Mouse (Mus musculus): ENCODE measurements around the gene Ptpro.

The Ptpro gene

GRCm38 (mm10) chr6:137292421-137292820 lies 40.3 kb downstream of the Ptpro start:
- no peak for DNase-seq (ENCODE audit: low spot score in 2 of 2)

DNA sequence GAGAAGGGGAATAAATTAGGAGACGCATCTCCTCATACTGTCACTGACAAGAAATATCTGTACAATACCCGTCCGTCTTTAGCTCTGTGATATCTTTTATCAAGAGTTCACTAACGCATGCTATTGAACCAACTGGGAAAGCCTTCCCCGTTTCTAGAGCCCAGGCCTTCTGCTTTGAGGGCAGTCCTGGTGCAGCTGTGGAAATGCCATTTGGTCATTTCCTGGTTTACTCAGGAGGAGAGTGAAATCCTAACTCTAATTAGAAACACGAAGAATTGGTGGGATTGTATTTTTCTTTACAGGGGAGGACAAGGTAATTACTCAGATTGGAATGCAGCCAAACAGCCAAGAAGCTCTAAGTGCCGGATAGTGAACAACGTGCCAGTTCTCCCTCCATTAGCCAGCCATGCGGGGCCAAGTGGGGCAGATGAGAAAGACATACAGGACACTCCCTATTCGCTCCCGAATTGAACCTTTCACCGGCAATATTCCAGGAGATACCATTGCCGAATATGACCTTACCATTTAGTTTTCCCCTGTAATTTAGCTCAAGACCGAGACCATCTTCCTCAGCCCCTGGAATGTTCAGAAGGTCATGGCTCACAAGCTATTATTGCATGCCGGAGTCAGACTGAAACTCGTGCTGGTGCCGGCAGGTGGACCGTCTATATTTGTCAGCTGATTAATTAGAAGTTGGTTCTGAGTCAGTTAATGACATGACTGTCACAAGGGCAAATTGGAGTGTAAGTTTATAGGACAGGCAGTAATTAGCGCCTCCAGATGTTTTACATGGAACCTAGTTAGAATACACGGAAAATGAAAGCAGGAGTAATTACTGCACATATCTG lies 43.1 kb downstream of the Ptpro start:
- DNase-seq (ENCODE audit: low spot score in 2 of 2), result no peak

DNA sequence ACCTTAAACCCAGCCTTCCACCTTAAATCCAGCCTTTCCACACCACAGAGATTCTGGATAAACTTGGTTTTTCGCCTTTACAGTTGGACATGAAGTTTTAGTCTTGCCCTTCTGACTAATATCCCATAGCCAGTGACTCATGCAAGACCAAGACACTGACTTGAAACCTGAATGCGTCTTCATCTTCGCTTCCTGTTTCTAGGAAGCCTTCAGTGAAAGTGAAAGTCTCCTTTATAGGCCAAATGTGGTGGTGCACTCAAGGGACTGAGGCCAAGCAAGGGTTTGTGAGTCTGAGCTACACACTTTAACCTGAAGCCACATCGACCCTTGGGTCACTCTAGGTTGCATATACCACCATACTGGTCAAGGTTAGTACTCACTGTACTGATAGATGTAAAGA lies 50.4 kb downstream of the Ptpro start:
- DNase-seq (ENCODE audit: low spot score in 2 of 2), result no peak

- DNase-seq (ENCODE audit: low spot score in 2 of 2), result no peak
Observed at GRCm38 (mm10) chr6:137303824-137304223, 51.7 kb downstream of the Ptpro start.

DNA sequence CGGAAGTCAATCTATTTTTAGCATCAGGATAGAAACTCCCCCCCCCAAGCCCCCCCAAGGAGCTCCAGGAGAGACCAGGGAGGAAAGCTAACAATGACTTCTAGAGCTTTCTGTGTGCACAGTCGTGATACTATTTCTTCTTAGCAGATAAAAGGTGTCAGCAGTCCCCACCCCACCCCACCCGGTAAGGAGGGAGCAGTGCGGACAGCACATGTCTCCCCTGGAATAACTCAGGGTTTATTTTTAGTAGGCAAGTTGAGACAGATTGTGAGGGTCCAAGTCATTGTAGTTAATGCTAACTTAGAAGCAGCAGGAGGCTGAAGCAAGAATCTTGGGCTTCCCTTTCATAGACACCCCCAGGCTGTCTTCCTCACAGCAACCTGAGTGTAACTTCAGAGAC lies 63.1 kb downstream of the Ptpro start:
- no peak for DNase-seq (ENCODE audit: low spot score in 2 of 2)

DNA sequence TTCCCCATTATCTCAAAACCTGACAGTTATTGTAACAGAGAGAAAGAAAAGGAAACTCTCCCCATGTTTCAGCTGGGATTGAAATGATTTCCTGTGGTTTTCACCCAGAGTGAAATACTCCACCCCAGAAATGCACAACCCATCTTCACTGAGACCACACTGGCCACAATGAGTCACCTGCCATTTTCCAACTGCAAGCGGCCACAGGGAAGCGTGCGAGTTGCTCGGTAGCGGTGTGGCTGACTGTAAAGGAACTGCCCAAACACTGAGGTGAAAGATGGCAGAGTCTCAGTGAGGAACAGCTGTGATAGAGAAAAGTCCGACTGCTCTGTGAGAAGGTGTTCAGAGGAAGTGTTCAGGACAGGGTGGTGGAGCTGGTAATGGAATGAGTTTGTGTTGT lies 64.2 kb downstream of the Ptpro start:
- no peak for DNase-seq (ENCODE audit: low spot score in 2 of 2)

- DNase-seq (ENCODE audit: low spot score in 2 of 2), result no peak
Observed at GRCm38 (mm10) chr6:137317509-137317908, 65.4 kb downstream of the Ptpro start.

- no peak for DNase-seq (ENCODE audit: low spot score in 2 of 2)
Observed at GRCm38 (mm10) chr6:137318242-137318861, 66.2 kb downstream of the Ptpro start.

GRCm38 (mm10) chr6:137319658-137320057 lies 67.5 kb downstream of the Ptpro start:
- no peak for DNase-seq (ENCODE audit: low spot score in 2 of 2)

DNA sequence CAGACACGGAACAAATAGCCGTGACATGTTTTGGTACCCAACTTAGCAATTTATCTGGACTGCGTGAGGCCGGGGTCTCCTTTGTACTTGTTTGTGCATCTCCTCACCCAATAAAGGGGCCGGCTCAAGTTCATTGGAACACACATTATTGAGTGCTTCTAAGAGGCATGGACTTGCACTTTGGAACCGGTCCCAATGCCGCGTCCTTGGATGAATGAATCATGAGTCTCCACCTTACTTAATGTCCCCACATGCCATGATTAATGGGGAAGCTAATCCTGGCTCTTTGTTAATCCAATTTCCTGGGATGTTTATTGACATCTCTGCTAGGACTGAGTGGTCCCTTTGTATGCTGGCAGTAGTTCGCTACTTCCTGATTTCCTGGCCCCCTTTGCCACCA lies 75.6 kb downstream of the Ptpro start:
- DNase-seq (ENCODE audit: low spot score in 2 of 2), result no peak

GRCm38 (mm10) chr6:137328228-137328627 lies 76.1 kb downstream of the Ptpro start:
- DNase-seq (ENCODE audit: low spot score in 2 of 2), result no peak

DNA sequence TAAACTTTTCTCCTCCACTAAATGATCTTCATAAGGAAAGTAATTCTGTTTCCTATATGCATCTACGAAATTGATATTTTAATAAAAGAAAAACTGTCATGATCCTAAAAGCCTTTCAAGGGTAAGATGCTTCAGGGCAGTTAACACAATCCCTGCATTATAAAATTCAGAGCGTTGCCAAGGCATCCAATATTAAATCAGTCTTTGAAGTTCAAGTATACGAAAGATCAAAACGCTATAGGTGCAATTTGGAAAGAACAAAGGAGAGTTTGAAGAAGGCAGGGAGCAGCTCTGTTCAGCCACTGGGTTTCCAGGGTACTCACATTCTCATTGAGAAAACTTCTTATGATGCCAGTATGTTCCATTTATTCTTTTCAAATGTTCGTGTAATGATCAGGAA lies 78.7 kb downstream of the Ptpro start:
- no peak for DNase-seq (ENCODE audit: low spot score in 2 of 2)

GRCm38 (mm10) chr6:137331826-137332225 lies 79.7 kb downstream of the Ptpro start:
- DNase-seq (ENCODE audit: low spot score in 2 of 2), result no peak

- no peak for DNase-seq (ENCODE audit: low spot score in 2 of 2)
Observed at GRCm38 (mm10) chr6:137339071-137339470, 87.0 kb downstream of the Ptpro start.

GRCm38 (mm10) chr6:137343688-137344441 lies 91.7 kb downstream of the Ptpro start:
- DNase-seq (ENCODE audit: low spot score in 2 of 2), result no peak

- DNase-seq (ENCODE audit: low spot score in 2 of 2), result no peak
Observed at GRCm38 (mm10) chr6:137360166-137360565, 108.0 kb downstream of the Ptpro start.

GRCm38 (mm10) chr6:137362216-137362615 lies 110.1 kb downstream of the Ptpro start:
- DNase-seq (ENCODE audit: low spot score in 2 of 2), result peak in 1 of 2 experiments; percentile 29

- peak; percentile 70 to 72 for DNase-seq (ENCODE audit: low spot score in 2 of 2)
Observed at GRCm38 (mm10) chr6:137364681-137365080, 112.6 kb downstream of the Ptpro start.

- no peak for DNase-seq (ENCODE audit: low spot score in 2 of 2)
Observed at GRCm38 (mm10) chr6:137365637-137366036, 113.5 kb downstream of the Ptpro start.

- DNase-seq (ENCODE audit: low spot score in 2 of 2), result no peak
Observed at GRCm38 (mm10) chr6:137370745-137371144, 118.6 kb downstream of the Ptpro start.

DNA sequence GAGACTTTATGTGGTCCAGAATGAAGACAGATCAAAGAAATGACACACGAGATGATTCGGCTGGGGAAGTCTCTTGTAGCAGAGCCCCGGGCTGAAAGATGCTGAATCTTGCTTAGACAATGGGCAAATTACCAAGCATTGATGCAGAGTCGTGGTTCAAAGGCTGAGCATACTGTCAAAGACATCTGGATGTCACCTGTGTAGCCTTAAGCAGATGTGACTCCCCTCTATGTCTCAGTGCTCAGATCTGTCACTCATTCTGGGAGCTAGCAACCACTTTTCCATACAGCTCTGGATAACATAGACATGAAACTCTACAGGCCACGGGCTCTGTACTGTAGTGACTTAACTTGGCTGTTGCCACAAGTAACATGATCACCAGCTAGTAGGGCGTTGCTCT lies 119.3 kb downstream of the Ptpro start:
- DNase-seq (ENCODE audit: low spot score in 2 of 2), result no peak

DNA sequence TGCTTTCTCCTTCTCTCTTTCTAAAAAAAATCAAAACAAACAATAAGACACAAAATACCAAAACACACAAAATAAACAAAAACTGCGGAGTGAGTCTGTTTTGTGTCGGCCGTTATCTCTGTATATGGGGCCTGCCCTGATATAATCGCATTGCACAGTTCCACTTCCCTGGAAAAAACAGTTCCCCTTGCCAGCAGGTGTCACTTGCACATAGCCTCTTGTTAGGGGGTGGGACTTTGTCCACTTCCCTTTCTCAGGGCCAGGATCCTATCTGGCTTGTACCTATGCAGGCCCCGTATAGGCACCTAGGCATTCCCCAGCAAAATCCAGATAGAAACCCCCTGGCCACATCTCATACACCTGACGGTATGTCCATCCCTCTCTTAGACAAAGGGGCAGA lies 121.8 kb downstream of the Ptpro start:
- DNase-seq (ENCODE audit: low spot score in 2 of 2), result no peak

DNA sequence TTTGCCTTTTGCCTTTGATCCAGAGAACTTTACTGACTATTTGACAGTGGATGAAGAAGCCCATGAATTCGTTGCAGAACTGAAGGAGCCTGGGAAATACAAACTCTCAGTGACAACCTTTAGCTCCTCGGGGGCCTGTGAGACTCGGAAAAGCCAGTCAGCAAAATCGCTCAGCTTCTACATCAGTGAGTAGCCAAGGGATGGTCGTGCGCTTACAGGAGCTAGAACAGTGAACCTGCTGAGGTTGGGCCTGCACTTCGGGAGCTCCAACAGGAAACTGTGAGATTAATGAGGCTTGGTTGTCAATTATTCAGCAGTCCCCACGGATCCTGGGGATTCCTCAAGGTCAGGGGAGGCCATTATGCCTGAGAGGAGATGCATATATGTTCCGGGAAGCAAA lies 130.4 kb downstream of the Ptpro start:
- no peak for DNase-seq (ENCODE audit: low spot score in 2 of 2)

Data from frontal cortex, postnatal 10 days (tissue).